Mouse (Mus musculus) lung, adult 2 months (tissue): ENCODE results near the gene Zfp768. TPM values are rescaled to one million over a fixed set of nuclear protein-coding genes. Genes with fewer than 3 reads are reported as not detected.

Source experiments
- DNase-seq: peaks from one replicate; pipeline ENCODE4 v3.0.0; 2022
- H3K4me1 ChIP-seq: fragments of 200-500 bp; 2 replicates; pipeline ENCODE4 v1.6.1; 2011; ENCODE audit warnings: low read length; ENCODE audit not compliant: control insufficient read depth, insufficient read depth
- H3K4me3 ChIP-seq: fragments of 200-500 bp; replicated peaks from 2 replicates; pipeline ENCODE3; 2011; ENCODE audit warnings: low read depth, mild to moderate bottlenecking, control low read depth, low read length; ENCODE audit errors: extremely low read depth
- CTCF ChIP-seq: fragments of 200-500 bp; IDR thresholded peaks from 2 replicates; pipeline ENCODE4 v1.5.1; 2011; ENCODE audit warnings: mild to moderate bottlenecking, low read length, control low read depth; ENCODE audit not compliant: insufficient read depth
- POLR2A ChIP-seq: fragments of 200-500 bp; IDR thresholded peaks from 2 replicates; pipeline ENCODE4 v1.6.1; 2011; ENCODE audit warnings: low read depth, mild to moderate bottlenecking, control low read depth, low read length, borderline replicate concordance; ENCODE audit errors: extremely low read depth
- WGBS: fragments of 180-500 bp; shearing (Covaris S2); methylation state at CpG from one replicate; pipeline ENCODE4 v1.1.7; 2018; 5-methylcytosine and 5-hydroxymethylcytosine counted together
- polyA plus RNA-seq: library from polyadenylated mRNA; depleted of rRNA; stranded (reverse); fragments of >200 nt; gene quantifications from 2 replicates; pipeline ENCODE4 v1.2.3, GENCODE M21; 2012

Zfp768 gene
- polyA plus RNA-seq, 1 experiment, result 31.7 TPM

DNA sequence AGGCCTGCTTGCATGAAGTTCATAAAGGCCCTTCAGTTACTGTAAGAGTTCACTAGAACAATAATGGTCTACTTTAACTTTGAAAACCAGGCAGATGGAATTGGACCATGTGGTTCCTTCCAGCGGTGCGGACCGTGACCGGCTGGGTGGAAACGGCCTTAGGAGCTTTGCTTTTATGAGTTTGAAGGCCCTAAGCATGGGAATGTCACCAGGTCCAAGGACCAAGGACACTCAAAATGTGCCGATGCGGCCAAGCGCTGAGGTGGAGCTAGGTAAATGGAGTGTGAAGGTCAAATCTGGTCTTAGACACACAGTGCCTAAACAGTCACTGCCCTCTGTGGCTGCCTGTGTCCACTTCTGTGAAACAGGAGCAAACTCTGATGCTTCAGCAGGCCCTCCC lies 4.0 kb downstream of the Zfp768 start:
- Histone ChIP-seq H3K4me1 (no peaks in the 10 kb centered on the region), H3K4me3 (no peak overlapping the region)
- TF ChIP-seq POLR2A (no peak), CTCF (no peak)
- WGBS, result 93% methylated on average over 8 of the region's 8 CpGs
- DNase-seq, result no peak

DNA sequence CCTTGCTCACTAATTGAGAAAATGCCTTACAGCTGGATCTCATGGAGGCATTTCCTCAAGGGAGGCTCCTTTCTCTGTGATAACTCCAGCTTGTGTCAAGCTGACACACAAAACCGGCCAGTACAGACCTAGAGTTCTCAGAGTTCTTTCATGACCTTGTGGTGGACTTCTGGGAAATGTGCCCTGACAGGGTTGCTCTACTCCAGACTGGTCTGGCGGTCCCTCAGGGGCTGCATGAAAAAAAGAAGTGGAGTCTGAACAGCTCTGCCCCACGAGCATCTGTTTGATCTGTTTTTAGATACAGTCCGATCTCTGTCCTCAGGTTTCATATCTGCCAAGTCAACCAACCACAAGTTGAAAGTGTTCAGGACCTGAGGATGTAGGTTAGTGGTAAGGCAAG lies 7.8 kb downstream of the Zfp768 start:
- Histone ChIP-seq H3K4me3 (no peak overlapping the region), H3K4me1 (no peaks in the 10 kb centered on the region)
- DNase-seq, result no peak
- TF ChIP-seq CTCF (no peak), POLR2A (no peak)
- 55% methylated on average over 4 of the region's 4 CpGs for WGBS

DNA sequence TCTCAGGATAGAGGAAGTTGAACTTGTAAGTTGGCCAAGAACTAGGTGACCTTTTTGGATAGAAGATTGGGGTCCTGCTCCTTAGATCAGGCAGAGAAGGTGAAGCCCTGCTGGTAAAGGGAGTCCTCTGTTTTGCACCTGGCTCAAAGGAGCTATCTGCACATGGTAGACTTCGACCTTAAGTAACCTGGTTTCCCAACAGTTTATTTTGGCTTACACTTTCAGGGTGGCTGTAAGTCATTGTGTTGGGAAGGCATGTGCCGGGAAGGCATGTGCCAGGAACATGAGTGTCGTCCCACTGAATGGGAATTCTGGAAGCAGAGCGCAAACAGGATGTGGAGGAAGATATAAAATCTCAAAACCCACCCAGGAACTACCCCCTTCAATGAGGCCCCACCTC lies 9.8 kb downstream of the Zfp768 start:
- TF ChIP-seq POLR2A (no peak), CTCF (no peak)
- no peaks in the 10 kb centered on the region for H3K4me1 ChIP-seq
- H3K4me3 ChIP-seq, result no peak overlapping the region
- no peak for DNase-seq
- 59% methylated on average over 4 of the region's 4 CpGs for WGBS

DNA sequence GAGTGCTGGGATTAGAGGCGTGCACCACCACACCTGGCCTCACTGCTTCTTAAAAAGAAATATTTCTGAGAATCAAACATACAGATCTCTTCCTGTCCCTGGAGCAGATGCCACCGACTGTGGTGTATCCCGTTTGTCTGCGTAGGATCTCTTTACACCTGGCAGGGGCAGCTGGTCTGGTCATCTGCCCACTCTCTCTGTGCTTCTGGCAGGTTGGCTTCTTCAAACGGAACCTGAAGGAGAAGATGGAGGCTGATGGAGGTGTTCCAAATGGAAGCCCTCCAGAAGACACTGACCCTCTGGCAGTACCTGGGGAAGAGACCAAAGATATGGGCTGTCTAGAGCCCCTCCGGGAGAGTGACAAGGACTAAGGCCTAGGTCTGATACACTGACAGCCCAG lies 12.1 kb downstream of the Zfp768 start:
- H3K4me1 ChIP-seq, result no peaks in the 10 kb centered on the region
- 83% methylated on average over 6 of the region's 6 CpGs for WGBS
- TF ChIP-seq POLR2A, result no peak
- no peak for TF ChIP-seq CTCF

DNA sequence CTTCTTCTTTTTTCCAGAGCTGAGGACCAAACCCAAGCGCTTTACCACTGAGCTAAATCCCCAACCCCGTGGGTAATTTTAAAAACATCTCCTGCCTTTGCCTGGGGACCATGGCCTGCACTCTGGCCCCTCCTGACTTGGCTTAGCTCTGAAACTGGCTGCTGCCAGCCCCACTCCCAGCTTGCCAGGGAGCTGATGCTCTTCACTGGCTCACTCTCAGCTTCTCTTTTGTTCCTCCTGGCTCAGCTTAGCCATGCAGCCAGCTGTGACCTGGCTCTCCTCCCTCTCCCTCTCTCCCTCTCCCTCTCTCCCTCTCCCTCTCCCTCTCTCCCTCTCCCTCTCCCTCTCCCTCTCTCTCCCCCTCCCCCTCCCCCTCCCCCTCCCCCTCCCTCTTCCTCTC lies 18.7 kb downstream of the Zfp768 start:
- TF ChIP-seq CTCF (no peak), POLR2A (no peak)

More for the DNA sequence above, 12.1 kb downstream of the Zfp768 start:
- no peak for DNase-seq
- no peak overlapping the region for H3K4me3 ChIP-seq

DNA sequence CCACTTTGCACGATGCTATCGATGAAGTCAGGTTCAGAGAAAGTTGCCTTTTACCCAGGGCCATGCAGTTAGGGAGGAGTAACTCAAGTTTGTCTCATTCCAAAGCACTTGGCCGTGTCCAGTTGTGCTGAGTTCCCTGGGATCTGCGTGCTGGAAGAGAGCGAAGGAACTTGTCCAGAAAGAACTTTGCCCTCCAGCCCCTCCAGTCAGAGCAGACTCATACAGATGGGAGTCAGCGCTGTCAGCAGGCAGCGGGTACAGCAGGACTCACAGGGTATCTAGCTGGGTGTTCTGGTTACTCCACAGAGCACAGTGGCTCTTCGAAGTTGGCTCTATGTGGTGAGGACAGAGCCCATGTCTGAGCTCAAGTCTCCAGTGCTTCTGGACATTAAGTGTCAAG lies 19.8 kb downstream of the Zfp768 start:
- 77% methylated on average over 8 of the region's 8 CpGs for WGBS
- Histone ChIP-seq H3K4me3 (no peak overlapping the region), H3K4me1 (no peaks in the 10 kb centered on the region)
- TF ChIP-seq CTCF (no peak), POLR2A (no peak)
- DNase-seq, result no peak

More for the DNA sequence above, 18.7 kb downstream of the Zfp768 start:
- H3K4me1 ChIP-seq, result no peaks in the 10 kb centered on the region
- no peak for DNase-seq
- no peak overlapping the region for H3K4me3 ChIP-seq
- WGBS, result 59% methylated on average over 2 of the region's 2 CpGs

DNA sequence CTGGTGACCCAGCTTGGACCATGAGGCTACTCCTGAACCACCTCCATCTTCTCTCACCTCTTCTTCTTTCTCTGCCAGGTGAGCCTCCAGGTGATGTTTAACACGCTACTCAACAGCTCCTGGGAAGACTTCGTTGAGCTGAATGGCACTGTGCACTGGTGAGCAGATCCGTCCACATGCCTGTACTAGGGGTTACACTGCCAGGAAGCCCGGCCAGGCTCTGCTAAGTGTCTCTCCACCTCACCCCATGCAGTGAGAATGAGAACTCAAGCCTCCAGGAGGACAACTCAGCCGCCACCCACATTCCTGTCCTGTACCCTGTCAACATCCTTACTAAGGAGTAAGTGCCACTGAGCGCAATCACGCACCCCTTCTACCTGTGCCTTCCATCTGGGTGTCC lies 20.4 kb downstream of the Zfp768 start:
- DNase-seq, result no peak
- Histone ChIP-seq H3K4me1 (no peaks in the 10 kb centered on the region), H3K4me3 (no peak overlapping the region)
- TF ChIP-seq POLR2A (no peak), CTCF (no peak)
- 67% methylated on average over 7 of the region's 7 CpGs for WGBS

DNA sequence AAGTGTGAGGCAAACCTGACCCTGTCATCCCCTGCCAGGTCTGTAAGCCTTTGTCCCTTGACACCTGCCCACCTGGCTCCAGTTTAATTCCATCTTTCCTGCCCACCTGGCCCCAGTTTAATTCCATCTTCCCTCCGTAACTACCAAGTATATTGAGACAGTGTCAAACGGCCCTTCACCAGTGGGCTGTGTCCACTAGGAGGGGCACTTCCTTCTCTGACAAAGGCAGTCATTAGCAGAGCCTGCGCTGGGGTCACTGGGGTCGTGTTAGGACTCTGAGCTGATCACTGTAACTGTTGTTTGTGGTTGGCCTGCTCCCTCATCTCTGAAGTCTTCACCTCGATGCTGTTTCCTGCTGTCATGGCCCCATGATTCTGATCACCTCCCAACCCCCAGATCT lies 23.3 kb downstream of the Zfp768 start:
- Histone ChIP-seq H3K4me3 (no peak overlapping the region), H3K4me1 (no peaks in the 10 kb centered on the region)
- no peak for DNase-seq
- peak; percentile 39 for TF ChIP-seq CTCF
- no peak for TF ChIP-seq POLR2A
- 30% methylated on average over 5 of the region's 5 CpGs for WGBS

DNA sequence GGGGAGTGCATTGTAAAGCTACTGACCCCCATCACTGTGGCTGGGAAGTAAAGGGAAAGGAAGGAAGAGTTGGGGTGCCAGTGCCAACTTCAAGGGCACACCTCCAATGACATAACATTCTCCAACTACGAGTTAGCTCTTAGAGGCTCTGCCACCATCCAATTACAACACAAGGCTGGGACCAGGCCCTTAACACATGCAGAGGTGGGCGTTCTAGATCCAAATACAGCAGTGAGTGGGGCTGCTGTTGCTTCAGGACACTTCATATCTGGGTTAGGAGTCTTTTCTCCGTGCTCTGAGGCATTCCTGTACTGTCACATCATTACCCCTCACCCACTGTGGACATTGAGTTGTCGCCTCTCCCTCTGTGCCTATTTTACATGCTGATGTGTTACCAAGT lies 24.3 kb downstream of the Zfp768 start:
- Histone ChIP-seq H3K4me1 (no peaks in the 10 kb centered on the region), H3K4me3 (no peak overlapping the region)
- 53% methylated on average over 4 of the region's 4 CpGs for WGBS
- no peak for DNase-seq
- TF ChIP-seq POLR2A, result no peak
- no peak for TF ChIP-seq CTCF

DNA sequence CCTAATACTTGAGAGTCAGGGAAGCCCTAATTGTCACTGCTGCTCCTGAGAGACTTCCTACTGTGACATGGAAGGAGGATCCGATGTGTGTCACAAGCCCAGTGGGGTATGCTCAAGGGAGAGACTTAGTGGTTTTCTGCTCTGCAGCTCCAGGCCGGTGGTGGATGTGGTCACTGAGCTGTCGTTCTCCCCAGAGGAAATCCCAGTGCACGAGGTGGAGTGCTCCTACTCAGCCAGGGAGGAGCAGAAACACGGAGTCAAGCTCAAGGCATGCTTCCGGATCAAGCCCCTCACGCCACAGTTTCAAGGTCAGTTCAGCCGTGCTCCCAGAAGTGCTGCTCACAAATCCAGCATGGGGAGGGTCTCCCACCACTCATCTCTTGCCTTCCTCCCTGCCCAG lies 31.5 kb downstream of the Zfp768 start:
- no peak overlapping the region for H3K4me3 ChIP-seq
- TF ChIP-seq CTCF (no peak), POLR2A (no peak)
- 34% methylated on average over 8 of the region's 8 CpGs for WGBS
- DNase-seq, result no peak
- no peaks in the 10 kb centered on the region for H3K4me1 ChIP-seq
